Mouse (Mus musculus): Measurements from ENCODE around the gene Arhgap33. TPM values are rescaled to one million over a fixed set of nuclear protein-coding genes. Genes with fewer than 3 reads are reported as not detected.

The Arhgap33 gene
- 7.4 and 7.8 TPM in 2 replicates for polyA plus RNA-seq (2012; rRNA removed)

DNA sequence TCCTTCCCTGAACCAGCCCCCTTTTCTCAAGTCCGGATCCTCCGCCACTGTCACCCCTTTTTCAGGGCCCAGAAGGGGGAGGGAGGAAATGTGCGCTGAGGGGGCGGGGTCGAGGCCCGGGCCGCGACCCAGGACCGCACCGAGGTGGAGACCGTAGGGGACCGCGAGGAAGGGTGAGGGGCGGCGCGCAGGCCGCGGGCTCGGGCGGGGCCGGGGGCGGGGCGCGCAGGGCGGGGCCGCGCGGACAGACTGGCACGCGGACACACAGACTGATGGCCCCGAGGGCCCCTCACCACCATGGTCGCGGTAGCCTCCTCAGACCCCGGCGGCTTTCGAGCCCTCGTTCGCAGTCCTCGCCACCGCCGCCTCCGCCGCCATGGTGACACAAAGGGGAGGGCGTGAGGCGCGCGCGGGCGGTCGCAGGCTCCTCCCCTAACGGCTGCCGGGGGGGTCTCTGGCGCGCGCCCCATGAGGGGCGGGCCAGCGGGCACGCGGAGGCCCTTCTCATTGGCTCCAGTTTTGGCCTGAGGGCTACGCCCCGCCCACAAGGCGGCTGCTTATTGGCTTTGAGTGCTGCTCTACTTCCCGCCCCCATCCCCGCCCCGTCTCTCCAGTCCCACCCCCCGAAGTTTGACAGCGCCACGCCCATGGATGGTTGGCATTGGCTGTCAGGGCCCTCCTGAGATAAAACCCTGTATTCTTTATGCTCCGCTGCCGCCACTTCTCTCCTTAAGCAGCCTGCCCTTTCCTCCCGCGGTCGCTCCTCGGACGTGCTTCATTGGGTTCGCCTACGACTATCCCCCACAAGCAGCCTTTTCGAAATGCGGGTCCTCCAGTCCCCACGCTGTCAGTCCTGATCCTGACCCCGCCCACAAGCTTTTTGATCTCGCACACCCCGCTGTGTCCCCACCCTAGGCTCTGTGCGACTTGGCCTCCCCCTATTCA, at the start of gene Arhgap33:
Gene Arhgap33 (minus strand): TSS at position 428 of the 945 bp plus-strand sequence.
- TF ChIP-seq POLR2A (IDR thresholded peaks at IDR 0.05; ENCODE audit: low read depth, low read length), result no peak
- no peak for TF ChIP-seq CTCF (conservative IDR thresholded peaks at IDR 0.05; ENCODE audit: insufficient read depth, insufficient read length, low read depth, low read length)
- DNase-seq, result peak; percentile 98
- peak within 1 kb of the TSS; percentile 72 for H3K4me3 ChIP-seq (ENCODE audit: insufficient read depth, low read depth, low read length)
- 1% methylated on average over 80 of the region's 84 CpGs for WGBS
- H3K27ac ChIP-seq (ENCODE audit: insufficient read depth, low read depth, low read length), result no peak within 1 kb of the TSS
- no peaks in the 10 kb centered on the region for H3K36me3 ChIP-seq (ENCODE audit: control insufficient read depth, insufficient read depth, low read length)
- peaks cover 2% of the 10 kb centered on the region; the same call in 1 of the 2 replicates for H3K4me1 ChIP-seq (ENCODE audit: control insufficient read depth, insufficient read depth, low read length)
- H3K27me3 ChIP-seq (replicated peaks; ENCODE audit: control insufficient read depth, insufficient read depth, low read length), result no peaks in the 10 kb centered on the region

DNA sequence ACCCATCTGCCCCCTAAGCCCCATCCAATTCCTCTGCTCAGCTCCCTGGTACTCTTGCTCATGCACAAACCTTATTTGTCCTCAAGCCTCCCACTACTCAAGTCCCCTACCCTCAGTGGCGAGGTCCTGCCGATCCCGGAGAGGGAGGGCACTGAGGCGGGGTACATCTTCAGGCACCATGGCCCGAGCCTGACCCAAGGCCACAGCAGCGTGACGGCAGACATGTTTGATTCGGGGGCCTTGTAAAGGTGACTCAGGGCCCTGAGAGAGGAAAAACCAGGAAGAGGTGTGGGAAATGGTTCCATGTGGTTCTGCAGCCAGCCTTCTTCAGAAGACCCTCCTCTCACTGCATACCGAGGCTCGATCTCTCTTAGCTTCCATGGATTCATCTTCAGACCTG, 49.5 kb upstream of the Arhgap33 start:
- TF ChIP-seq POLR2A (IDR thresholded peaks at IDR 0.05; ENCODE audit: low read depth, low read length), result no peak
- TF ChIP-seq CTCF (conservative IDR thresholded peaks at IDR 0.05; ENCODE audit: insufficient read depth, insufficient read length, low read depth, low read length), result no peak
- Histone ChIP-seq H3K4me3 (ENCODE audit: insufficient read depth, low read depth, low read length) (no peak overlapping the region), H3K27ac (ENCODE audit: insufficient read depth, low read depth, low read length) (no peak overlapping the region), H3K27me3 (replicated peaks; ENCODE audit: control insufficient read depth, insufficient read depth, low read length) (no peaks in the 10 kb centered on the region), H3K4me1 (ENCODE audit: control insufficient read depth, insufficient read depth, low read length) (peaks cover 6% of the 10 kb centered on the region; the same call in 1 of the 2 replicates), H3K36me3 (ENCODE audit: control insufficient read depth, insufficient read depth, low read length) (no peaks in the 10 kb centered on the region; the same call in none of the 2 replicates)
- WGBS, result 86% methylated on average over 10 of the region's 10 CpGs
- DNase-seq, result no peak

DNA sequence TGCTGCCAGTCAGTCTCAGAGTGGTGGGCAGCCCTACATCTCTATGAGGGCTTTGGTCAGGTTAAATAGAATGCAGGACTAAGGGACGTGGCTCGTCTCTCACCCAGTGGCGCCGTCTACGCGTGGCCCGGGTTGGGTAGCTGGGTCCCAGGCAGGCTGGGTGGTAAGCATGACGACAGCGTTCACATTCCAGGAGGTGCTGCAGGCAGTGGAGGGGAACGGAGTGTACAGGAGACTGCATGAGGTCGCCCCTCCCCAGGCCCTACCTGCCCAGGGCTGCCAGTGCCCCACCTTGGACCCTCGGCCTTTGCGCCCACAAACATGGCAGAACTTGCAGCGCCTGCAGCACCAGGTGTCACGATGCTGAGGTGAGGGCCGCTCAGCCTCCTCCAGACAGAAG, 46.7 kb upstream of the Arhgap33 start:
- Histone ChIP-seq H3K4me3 (ENCODE audit: insufficient read depth, low read depth, low read length) (no peak overlapping the region), H3K36me3 (ENCODE audit: control insufficient read depth, insufficient read depth, low read length) (no peaks in the 10 kb centered on the region; the same call in none of the 2 replicates), H3K27ac (ENCODE audit: insufficient read depth, low read depth, low read length) (no peak overlapping the region; the same call in 1 of the 2 replicates), H3K4me1 (ENCODE audit: control insufficient read depth, insufficient read depth, low read length) (no peaks in the 10 kb centered on the region), H3K27me3 (replicated peaks; ENCODE audit: control insufficient read depth, insufficient read depth, low read length) (no peaks in the 10 kb centered on the region)
- DNase-seq, result no peak
- TF ChIP-seq CTCF (conservative IDR thresholded peaks at IDR 0.05; ENCODE audit: insufficient read depth, insufficient read length, low read depth, low read length) (no peak), POLR2A (IDR thresholded peaks at IDR 0.05; ENCODE audit: low read depth, low read length) (no peak)
- WGBS, result 66% methylated on average over 16 of the region's 16 CpGs

DNA sequence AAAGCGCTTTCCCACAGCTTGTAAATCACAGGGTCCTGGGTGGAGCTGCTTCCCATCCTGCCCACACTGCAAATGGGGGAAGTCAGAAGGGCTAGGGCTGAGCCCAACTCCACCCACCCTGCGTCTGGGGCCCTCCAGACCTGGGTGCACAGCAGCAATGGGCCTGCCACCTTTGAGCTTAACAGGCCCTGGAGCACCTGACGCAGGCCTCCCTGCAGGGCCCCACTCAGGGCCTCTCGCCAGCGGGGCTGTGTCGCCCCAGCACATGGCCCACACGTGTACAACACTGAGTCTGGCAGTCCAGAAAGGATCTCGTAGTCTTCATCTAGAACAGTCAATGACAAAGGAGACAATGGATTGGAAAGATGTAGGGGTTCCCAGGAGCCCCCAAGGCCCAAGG, 45.1 kb upstream of the Arhgap33 start:
- no peak for DNase-seq
- Histone ChIP-seq H3K36me3 (ENCODE audit: control insufficient read depth, insufficient read depth, low read length) (peaks cover under 1% of the 10 kb centered on the region), H3K4me1 (ENCODE audit: control insufficient read depth, insufficient read depth, low read length) (no peaks in the 10 kb centered on the region), H3K27me3 (replicated peaks; ENCODE audit: control insufficient read depth, insufficient read depth, low read length) (no peaks in the 10 kb centered on the region), H3K27ac (ENCODE audit: insufficient read depth, low read depth, low read length) (no peak overlapping the region), H3K4me3 (ENCODE audit: insufficient read depth, low read depth, low read length) (no peak overlapping the region)
- TF ChIP-seq POLR2A (IDR thresholded peaks at IDR 0.05; ENCODE audit: low read depth, low read length) (no peak), CTCF (conservative IDR thresholded peaks at IDR 0.05; ENCODE audit: insufficient read depth, insufficient read length, low read depth, low read length) (no peak)
- 89% methylated on average over 8 of the region's 8 CpGs for WGBS

DNA sequence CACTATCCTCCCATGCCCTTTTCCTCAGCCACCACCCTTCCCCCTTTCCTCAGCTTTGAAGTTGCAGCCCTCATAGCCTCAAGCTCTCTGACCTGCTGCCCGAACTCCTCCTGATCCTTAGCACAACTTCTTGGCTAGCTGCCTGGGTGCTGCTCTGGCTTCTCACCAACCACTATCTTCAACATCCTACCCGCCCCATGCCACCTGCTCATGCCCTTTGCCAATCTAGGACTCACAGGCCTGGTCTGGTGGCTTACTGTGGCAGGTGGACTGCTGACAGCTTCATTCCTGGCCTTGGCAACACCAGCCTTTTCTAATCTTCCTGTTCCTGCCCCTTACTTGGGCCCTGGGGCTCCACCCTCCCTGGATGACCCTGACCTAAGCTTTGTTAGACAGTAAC, 38.1 kb upstream of the Arhgap33 start:
- H3K27me3 ChIP-seq (replicated peaks; ENCODE audit: control insufficient read depth, insufficient read depth, low read length), result no peaks in the 10 kb centered on the region
- no peak overlapping the region for H3K4me3 ChIP-seq (ENCODE audit: insufficient read depth, low read depth, low read length)
- TF ChIP-seq POLR2A (IDR thresholded peaks at IDR 0.05; ENCODE audit: low read depth, low read length), result no peak
- H3K4me1 ChIP-seq (ENCODE audit: control insufficient read depth, insufficient read depth, low read length), result no peaks in the 10 kb centered on the region
- peaks cover 5% of the 10 kb centered on the region; the same call in 1 of the 2 replicates for H3K36me3 ChIP-seq (ENCODE audit: control insufficient read depth, insufficient read depth, low read length)
- WGBS, result 28% methylated on average over 2 of the region's 2 CpGs
- peak; percentile 81 for DNase-seq
- H3K27ac ChIP-seq (ENCODE audit: insufficient read depth, low read depth, low read length), result no peak overlapping the region

DNA sequence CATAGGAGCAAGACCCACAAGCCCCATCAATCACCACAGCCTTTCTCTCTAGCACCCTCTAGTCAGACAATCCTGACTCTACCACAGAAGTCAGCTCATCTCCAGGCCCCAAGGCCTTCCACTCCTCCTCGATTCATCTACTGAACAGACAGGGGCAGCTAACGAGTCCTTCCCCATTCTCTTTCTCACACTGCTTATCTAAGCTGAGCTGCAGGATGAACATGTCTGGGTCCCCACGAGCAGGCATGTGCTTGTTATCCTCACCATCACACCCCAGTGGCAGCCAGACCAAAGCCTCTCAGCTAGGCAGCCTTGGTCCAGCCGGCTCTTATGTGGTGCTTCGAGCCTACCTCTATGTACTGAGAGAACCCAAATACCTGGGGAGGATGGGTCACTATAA, 37.5 kb upstream of the Arhgap33 start:
- WGBS, result 87% methylated on average over 5 of the region's 5 CpGs
- no peak overlapping the region for H3K27ac ChIP-seq (ENCODE audit: insufficient read depth, low read depth, low read length)

DNA sequence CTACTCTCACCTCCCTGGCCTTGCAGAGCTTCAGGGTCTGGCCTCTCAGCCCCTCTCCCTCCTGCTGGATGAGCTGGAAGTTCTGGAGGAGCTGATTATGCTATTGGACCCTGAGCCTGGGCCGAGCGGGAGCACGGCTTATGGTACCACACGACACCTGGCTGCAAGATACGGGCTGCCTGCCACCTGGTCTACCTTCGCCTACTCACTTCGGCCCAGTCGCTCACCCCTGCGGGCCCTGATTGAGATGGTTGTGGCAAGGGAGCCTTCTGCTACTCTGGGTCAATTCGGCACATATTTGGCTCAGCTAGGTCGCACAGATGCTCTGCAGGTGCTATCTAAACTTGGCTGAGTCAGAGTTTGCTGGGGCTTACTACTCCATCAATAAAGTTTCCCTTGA, 32.7 kb upstream of the Arhgap33 start:
- Histone ChIP-seq H3K4me1 (ENCODE audit: control insufficient read depth, insufficient read depth, low read length) (peaks cover 3% of the 10 kb centered on the region; the same call in 1 of the 2 replicates), H3K27me3 (replicated peaks; ENCODE audit: control insufficient read depth, insufficient read depth, low read length) (no peaks in the 10 kb centered on the region), H3K36me3 (ENCODE audit: control insufficient read depth, insufficient read depth, low read length) (peaks cover 1% of the 10 kb centered on the region; the same call in 1 of the 2 replicates), H3K27ac (ENCODE audit: insufficient read depth, low read depth, low read length) (no peak overlapping the region), H3K4me3 (ENCODE audit: insufficient read depth, low read depth, low read length) (no peak overlapping the region)
- DNase-seq, result no peak
- 90% methylated on average over 11 of the region's 11 CpGs for WGBS
- TF ChIP-seq POLR2A (IDR thresholded peaks at IDR 0.05; ENCODE audit: low read depth, low read length) (no peak), CTCF (conservative IDR thresholded peaks at IDR 0.05; ENCODE audit: insufficient read depth, insufficient read length, low read depth, low read length) (no peak)

More for the DNA sequence above, 37.5 kb upstream of the Arhgap33 start:
- no peak for TF ChIP-seq POLR2A (IDR thresholded peaks at IDR 0.05; ENCODE audit: low read depth, low read length)
- TF ChIP-seq CTCF (conservative IDR thresholded peaks at IDR 0.05; ENCODE audit: insufficient read depth, insufficient read length, low read depth, low read length), result no peak
- H3K36me3 ChIP-seq (ENCODE audit: control insufficient read depth, insufficient read depth, low read length), result peaks cover 5% of the 10 kb centered on the region; the same call in 1 of the 2 replicates
- DNase-seq, result no peak
- no peaks in the 10 kb centered on the region for H3K27me3 ChIP-seq (replicated peaks; ENCODE audit: control insufficient read depth, insufficient read depth, low read length)
- no peak overlapping the region for H3K4me3 ChIP-seq (ENCODE audit: insufficient read depth, low read depth, low read length)
- H3K4me1 ChIP-seq (ENCODE audit: control insufficient read depth, insufficient read depth, low read length), result no peaks in the 10 kb centered on the region

Measured in kidney, adult 2 months (tissue).